Mouse (Mus musculus) erythroblast, adult 5-6 weeks (primary cell): Measurements from ENCODE around the gene Apool. TPM values are rescaled to one million over a fixed set of nuclear protein-coding genes. Genes with fewer than 3 reads are reported as not detected.
A peak's percentile ranks its signal among the peaks of the same experiment; 100 is the strongest.

Source experiments
- ATAC-seq: replicated peaks from 2 replicates; pipeline ENCODE4 v1.8.0; 2016; ENCODE audit warnings: moderate number of reproducible peaks, mild to moderate bottlenecking, moderate TSS enrichment, inconsistent platforms; ENCODE audit not compliant: poor library complexity, low FRiP score, severe bottlenecking
- total RNA-seq, 2 experiments: library from RNA; stranded (forward) in 1 of 2; stranded (reverse) in 1 of 2; fragments of 150-400 nt in 1 of 2; fragments of 200-764, 138-1000 nt in 1 of 2; gene quantifications; 2 replicates each; pipeline versions ENCODE4 v1.2.3 to v1.2.4; 2015 to 2017; ENCODE audit warnings: low replicate concordance in 2 of 2

The Apool gene
- total RNA-seq (2015; ENCODE audit: low replicate concordance) (0.77 and 4.2 TPM in 2 replicates), total RNA-seq (2017; ENCODE audit: low replicate concordance) (7.8 and 9.1 TPM in 2 replicates)

DNA sequence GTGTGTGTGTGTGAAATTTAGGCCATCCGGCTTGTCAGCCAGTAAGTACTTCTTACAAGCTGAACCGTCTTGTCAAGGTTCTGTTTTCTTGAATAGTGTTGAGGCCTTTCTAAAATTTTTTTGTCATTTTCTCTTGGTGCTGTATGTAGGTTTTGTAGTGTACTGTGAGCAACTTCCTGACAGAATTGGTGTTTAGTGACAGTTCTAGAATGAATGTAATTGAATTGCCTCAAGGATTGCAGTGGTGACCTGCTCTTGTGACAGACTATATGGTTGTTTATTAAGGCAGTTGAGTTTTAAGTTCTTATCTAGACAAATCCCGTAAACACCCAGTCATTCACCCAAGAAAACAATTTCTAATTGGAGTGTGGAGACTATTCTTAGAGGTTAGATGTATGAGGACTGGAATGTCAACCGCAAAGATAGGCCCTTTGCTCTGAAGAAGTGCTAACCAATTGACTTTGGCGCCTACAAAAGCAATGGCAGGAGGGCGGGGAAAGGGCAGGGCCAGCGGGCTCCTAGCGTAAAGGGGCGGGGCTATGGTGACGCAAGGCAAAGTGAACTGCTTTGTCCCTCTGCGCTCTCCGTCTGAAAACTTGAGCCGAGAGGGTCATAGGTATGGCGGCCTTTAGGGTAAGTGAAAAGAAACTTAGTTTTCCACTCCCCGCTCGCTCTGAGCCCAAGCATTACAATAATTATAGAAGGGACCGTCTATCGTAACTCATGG lies at the start of gene Apool:
Gene Apool, plus strand, starts transcription at position 531 of the 727 bp plus-strand sequence.
- ATAC-seq: peak; percentile 100

DNA sequence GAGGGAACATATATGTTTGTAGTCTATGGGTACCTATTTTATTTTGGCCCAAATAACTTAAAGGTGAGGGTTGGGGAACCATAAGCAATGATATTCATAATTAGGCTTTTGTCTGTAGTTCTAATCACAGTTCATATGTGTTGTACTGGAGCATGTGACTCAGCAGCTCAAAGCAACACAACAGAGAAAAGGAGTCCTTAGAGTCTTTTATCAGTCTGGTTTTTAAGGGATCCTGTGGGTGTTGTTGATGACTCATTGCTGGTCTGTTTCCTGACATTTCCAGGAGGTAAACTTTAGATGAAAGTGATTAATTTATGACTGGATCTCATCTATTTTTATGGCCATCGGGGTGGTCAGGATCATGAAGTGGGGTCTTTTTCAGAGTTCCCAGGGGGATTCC lies 37.6 kb upstream of the Apool start:
- ATAC-seq: no peak

DNA sequence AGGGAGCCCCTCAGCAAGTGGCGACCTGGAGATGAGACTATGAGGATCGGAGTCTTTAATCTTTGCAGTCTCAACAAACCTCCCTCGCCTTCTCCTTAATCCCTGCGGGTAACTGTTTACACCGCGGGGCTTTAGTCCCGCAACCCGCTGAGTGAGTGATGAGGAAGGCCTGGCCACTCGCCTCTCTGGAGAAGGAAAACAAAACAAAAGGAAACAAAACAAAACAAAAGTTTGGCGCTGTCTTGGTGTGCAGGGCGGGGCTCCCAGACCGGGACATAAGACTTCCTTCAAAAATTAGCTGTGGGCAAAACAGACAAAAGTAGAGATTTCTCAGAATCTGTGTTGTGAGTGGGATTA lies 375 bp downstream of the Apool start:
- ATAC-seq: peak; percentile 64

DNA sequence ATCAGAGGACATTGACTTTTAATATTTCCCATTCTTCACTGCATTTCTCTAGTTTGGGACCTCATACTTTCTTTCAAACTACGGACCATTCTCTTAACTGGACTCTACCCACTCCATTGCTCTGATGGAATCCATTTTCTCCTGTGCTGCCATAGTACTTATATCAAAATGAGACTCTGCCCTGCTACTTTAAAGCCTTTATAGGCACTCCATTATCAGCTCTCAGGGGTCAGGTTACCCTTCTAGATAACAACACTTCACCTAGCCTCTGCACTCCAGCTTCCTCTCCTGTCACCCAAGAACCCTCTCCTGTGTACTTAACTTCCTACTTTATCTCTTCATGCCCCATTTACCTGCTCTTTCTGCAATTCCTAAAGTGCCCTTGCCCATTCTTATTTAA lies 960 bp downstream of the Apool start:
- ATAC-seq: no peak

DNA sequence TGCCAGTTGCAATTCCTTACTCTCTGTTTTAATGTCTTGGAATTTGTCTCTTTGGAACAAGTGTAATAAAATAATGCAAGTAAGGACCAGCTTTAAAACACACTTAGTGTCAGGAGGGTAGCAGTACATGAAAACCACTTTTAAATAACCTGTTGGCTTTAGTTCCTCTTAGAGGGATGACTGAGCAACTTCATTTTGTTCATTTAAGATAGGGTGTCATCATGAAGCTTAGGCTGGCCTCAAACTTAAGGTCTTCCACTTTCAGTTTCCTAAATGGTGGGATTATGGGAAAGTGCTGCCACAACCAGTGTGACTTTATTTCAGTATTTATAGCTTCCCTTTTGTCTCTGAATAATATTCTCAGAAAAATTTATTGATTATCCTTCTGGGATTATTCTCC lies 9.1 kb downstream of the Apool start:
- ATAC-seq: no peak

DNA sequence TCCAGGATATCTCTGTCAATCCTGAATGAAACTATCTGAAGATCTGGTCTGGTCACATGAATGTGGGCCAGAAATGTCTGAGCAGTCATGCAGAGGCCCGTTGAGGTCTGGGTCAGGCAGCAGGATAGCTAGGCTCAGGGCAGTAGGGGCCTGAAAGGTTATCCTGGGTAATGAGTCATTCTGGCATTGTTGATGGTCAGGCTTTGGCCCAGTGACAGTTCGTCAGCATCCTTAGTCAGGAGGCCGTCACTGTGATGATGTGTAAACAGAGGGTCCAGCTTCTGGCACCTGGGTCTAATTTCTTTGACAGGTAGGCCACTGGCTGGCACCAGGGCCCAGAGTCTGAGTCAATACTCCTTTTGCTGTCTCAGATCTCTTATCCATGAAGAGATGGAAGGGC lies 28.4 kb downstream of the Apool start:
- ATAC-seq: no peak

DNA sequence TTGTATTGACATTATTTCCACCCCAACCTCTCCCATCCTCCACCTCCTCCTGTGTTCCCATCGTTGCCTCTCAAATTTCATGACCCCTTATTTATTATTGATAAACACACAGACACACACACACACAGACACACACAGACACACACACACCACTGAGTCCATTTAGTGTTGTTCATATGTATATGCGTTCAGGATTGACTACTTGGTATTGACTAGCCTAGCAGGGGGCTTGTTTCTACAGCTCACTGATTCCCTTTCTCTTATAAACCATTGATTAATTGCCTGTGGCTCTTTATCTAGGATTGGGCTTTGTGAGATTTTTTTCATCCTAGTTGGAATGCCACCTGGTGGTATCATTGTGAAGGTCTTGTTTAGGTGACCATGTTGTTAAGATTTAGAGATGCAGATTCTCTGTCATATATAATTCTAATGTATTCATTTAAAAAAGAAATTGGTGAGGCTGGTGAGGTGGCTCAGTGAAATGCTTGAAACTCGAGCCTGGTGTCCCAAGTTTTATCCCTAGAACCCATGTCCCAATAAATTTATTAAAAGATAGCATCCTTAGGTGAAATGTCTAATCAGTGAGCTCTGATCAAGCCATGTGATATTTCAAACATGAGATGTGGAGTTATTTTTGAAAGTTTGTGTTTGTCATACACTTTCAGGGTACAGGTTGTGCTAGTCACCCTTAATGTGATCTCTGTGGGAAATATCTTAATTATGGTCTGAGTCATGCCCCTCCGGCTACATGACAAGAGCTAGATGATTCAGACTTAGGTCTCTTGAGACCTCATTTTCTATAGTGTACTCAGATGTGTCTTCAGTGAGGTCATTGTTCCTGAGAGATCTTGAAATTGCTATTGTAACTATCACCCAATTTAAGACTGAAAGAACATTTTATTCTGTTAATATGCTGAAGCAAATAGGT lies 36.6 kb downstream of the Apool start:
- no peak for ATAC-seq

DNA sequence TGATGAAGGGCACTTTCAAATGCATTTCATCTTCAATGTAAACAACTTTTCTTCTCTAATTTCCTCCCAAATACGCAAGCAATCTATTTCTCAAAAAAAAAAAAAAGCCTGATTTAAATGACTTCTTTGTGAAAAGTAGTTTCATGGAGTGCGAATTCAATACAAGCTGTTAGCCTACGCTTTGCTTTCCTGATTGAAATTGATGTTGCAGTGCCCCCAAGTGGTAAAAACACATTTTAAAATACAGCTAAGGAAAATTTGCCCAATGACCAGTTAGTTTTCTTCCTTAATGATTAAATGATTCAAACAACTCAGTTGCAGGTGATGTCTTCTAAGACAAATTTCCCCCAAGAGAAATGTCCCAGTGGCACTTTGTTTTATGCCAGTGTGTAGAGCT lies 37.3 kb downstream of the Apool start:
- no peak for ATAC-seq

DNA sequence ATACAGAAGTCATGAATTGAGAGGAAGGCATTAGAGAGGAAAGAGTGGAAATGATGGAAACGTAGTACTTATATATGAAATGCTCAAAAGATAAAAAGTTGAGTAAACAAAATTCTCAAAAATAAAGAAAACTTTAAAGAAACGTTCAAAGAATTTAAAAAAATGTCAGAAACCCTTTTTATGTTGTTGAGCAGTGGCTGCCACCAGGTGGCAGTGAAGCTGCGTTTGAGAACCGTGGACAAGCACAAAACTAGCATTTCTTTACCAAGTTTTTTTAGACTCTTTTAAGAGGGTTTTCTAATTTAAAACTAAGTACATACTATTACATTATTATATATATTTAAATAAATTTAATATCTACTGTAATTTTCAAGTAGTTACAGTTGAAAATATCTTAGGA lies 57.3 kb downstream of the Apool start:
- no peak for ATAC-seq

DNA sequence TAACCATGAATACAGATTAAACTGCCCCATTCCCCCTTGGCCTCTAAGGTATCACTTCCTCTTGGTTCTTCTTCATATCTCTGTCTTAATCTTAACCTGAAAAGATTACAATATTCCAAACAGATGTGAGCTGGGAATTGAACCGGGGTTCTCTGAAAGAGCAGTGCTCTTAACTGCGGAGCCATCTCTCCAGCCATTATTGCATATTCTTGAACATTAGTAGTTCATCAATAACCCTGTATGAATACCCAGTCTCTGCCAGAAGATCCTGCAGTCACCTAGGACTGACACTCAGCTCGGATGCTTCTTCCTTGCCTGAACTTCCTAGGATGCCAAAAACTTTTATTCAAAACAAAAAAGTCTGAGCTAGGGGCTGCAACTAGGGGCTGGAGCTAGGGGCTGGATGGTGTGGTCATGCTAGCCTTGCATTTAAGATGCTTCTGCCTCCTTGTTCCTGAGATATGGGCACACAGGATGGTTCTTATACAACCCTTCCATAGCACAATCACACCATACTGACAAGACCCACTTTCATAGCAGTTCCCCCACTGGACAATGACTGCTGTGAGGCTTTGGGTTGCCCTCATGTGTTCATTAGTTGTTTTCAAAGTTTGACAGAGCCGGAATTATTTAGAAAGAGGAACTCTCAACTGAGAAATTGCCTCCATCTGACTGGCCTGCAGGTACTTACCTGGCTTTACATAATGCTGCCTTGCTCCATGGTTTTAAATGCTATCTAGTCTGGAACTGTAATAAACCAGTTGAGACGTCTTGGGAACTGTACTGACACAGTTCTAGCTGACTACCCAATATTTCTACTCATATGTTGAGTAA lies 59.7 kb downstream of the Apool start:
- peak; percentile 99 for ATAC-seq

DNA sequence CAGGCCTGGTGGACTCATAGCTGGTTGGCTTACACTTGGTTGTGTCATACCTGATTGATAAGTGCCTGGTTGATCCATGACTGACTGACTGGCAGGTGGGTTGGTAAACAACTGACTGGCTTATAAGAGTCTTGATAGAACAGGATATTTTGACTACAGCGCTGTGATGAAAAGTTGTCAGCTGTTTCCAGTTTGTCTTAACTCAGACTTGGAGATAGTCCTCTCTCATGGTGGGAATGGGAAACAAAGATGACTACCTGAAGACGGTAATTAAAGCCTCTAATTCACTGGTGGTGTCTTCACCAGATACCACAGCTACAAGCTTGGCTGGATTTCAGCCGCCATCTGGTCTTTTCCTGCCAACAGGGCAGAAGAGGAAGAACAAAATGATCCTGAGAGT lies 95.5 kb downstream of the Apool start, which contains the start of gene Satl1:
Gene Satl1, minus strand, starts transcription at position 101 of the 400 bp plus-strand sequence.
- ATAC-seq: no peak

DNA sequence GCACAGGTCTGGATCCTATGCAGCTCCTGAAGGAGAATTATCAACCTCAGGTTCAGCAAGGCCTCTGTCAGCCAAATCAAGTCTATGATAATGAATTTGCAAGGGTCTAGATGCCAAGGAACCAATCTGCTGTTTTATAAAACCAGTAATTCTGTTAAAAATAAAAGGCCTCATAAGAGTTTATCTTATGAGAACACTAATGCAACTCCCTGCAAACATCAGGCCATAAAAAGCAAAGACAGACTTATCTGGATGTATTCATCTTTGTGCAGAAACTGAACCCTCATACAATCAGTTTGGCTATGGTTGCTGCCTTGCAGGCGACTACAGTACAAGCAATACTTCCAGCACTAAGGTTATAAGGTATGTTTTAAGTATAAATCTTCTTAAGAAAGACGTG lies 101.2 kb downstream of the Apool start:
- ATAC-seq: no peak

Other genes with a start within 250 kb of the Apool start
- gene 4933403O08Rik, start 72.3 kb upstream of the Apool start, total RNA-seq (2015; ENCODE audit: low replicate concordance): not detected in 2 replicates
- gene 4933403O08Rik, start 72.3 kb upstream of the Apool start, total RNA-seq (2017; ENCODE audit: low replicate concordance): not detected in 2 replicates
- not detected in 2 replicates for gene Satl1, start 95.4 kb downstream of the Apool start, total RNA-seq (2015; ENCODE audit: low replicate concordance)
- not detected in 2 replicates for gene Satl1, start 95.4 kb downstream of the Apool start, total RNA-seq (2017; ENCODE audit: low replicate concordance)
- gene 2010106E10Rik, start 183.9 kb downstream of the Apool start, total RNA-seq (2015; ENCODE audit: low replicate concordance): not detected in 2 replicates
- gene 2010106E10Rik, start 183.9 kb downstream of the Apool start, total RNA-seq (2017; ENCODE audit: low replicate concordance): not detected in 2 replicates